Mouse (Mus musculus) CH12.LX (cell line): ENCODE results near the gene Gm37240. TPM values are rescaled to one million over a fixed set of nuclear protein-coding genes. Genes with fewer than 3 reads are reported as not detected.
A peak's percentile ranks its signal among the peaks of the same experiment; 100 is the strongest.

ENCODE experiments used
- DNase-seq: peaks from one replicate; pipeline ENCODE4 v3.0.0-alpha.2; 2013; ENCODE audit errors: extremely low read depth
- H3K27ac ChIP-seq: 2 replicates; pipeline ENCODE4 v1.5.1; 2012; ENCODE audit warnings: low read depth, mild to moderate bottlenecking, control low read depth, moderate library complexity; ENCODE audit not compliant: insufficient read depth
- H3K27me3 ChIP-seq: replicated peaks from 2 replicates; pipeline ENCODE3; 2012; ENCODE audit warnings: inconsistent platforms
- H3K36me3 ChIP-seq, 2 experiments: replicated peaks in 1 of 2; 2 replicates each; pipeline versions ENCODE3 to v1.6.1; 2012; ENCODE audit warnings: inconsistent platforms in 1 of 2, low read length in 1 of 2, mild to moderate bottlenecking in 1 of 2, mixed read lengths in 1 of 2, moderate library complexity in 1 of 2; ENCODE audit not compliant: control insufficient read depth in 1 of 2, insufficient read depth in 1 of 2
- H3K4me1 ChIP-seq, 2 experiments: 2 replicates each; pipeline ENCODE4 v1.6.1; 2012; ENCODE audit warnings: inconsistent platforms in 1 of 2, moderate library complexity in 1 of 2; ENCODE audit not compliant: insufficient read depth in 2 of 2, control insufficient read depth in 1 of 2
- H3K4me2 ChIP-seq: 2 replicates; pipeline ENCODE4 v1.6.1; 2012; ENCODE audit warnings: low read depth, mild to moderate bottlenecking, control low read depth; ENCODE audit not compliant: poor library complexity, insufficient read depth, severe bottlenecking
- H3K4me3 ChIP-seq, 3 experiments: fragments of 150-350 bp in 1 of 3; sonication (generic) in 1 of 3; replicated peaks in 1 of 3; 2 replicates each; pipeline versions ENCODE3 to v1.5.1; 2011 to 2012; ENCODE audit warnings: low read depth in 2 of 3, low read length in 2 of 3, mild to moderate bottlenecking in 2 of 3, moderate library complexity in 2 of 3, control low read depth in 1 of 3, improper control_type of control experiment in 1 of 3, inconsistent platforms in 1 of 3, mixed read lengths in 1 of 3; ENCODE audit not compliant: poor library complexity in 1 of 3
- H3K79me2 ChIP-seq: replicated peaks from 2 replicates; pipeline ENCODE4 v1.6.1; 2012; ENCODE audit warnings: mild to moderate bottlenecking, moderate library complexity; ENCODE audit not compliant: control insufficient read depth, poor library complexity, insufficient read depth, severe bottlenecking; ENCODE audit errors: extremely low read depth
- H3K9ac ChIP-seq: 2 replicates; pipeline ENCODE4 v1.6.1; 2012; ENCODE audit warnings: low read depth, mild to moderate bottlenecking, control low read depth, moderate library complexity; ENCODE audit not compliant: insufficient read depth
- H3K9me3 ChIP-seq: replicated peaks from 2 replicates; pipeline ENCODE3; 2012; ENCODE audit warnings: low read length, inconsistent platforms, mixed read lengths
- BHLHE40 ChIP-seq: IDR thresholded peaks from 2 replicates; pipeline ENCODE4 v1.6.1; 2011; ENCODE audit warnings: mild to moderate bottlenecking, low read depth, low read length, improper control_type of control experiment
- CHD1 ChIP-seq: IDR thresholded peaks from 2 replicates; pipeline ENCODE4 v1.6.1; 2012; ENCODE audit warnings: low read depth, low read length, improper control_type of control experiment, inconsistent platforms
- CHD2 ChIP-seq: IDR thresholded peaks from 2 replicates; pipeline ENCODE4 v1.6.1; 2011; ENCODE audit warnings: low read length, improper control_type of control experiment
- CTCF ChIP-seq, 2 experiments: IDR thresholded peaks in 1 of 2; conservative IDR thresholded peaks in 1 of 2; 2 replicates each; pipeline ENCODE4 v1.5.1; 2011 to 2012; ENCODE audit warnings: low read depth in 2 of 2, low read length in 2 of 2, improper control_type of control experiment in 1 of 2, inconsistent platforms in 1 of 2, mild to moderate bottlenecking in 1 of 2, moderate library complexity in 1 of 2
- ELF1 ChIP-seq: IDR thresholded peaks from 2 replicates; pipeline ENCODE4 v1.6.1; 2014; ENCODE audit warnings: low read depth, mild to moderate bottlenecking, inconsistent platforms, low read length, improper control_type of control experiment
- EP300 ChIP-seq: IDR thresholded peaks from 2 replicates; pipeline ENCODE4 v1.6.1; 2011; ENCODE audit warnings: low read length, improper control_type of control experiment
- ETS1 ChIP-seq: conservative IDR thresholded peaks from 2 replicates; pipeline ENCODE4 v1.6.1; 2012; ENCODE audit warnings: low read depth, mild to moderate bottlenecking, inconsistent platforms, low read length, improper control_type of control experiment, moderate library complexity
- GABPA ChIP-seq: IDR thresholded peaks from 2 replicates; pipeline ENCODE4 v1.6.1; 2012; ENCODE audit warnings: low read depth, low read length, improper control_type of control experiment, inconsistent platforms; ENCODE audit not compliant: insufficient replicate concordance
- HCFC1 ChIP-seq: IDR thresholded peaks from 2 replicates; pipeline ENCODE4 v1.6.1; 2012; ENCODE audit warnings: low read depth, mild to moderate bottlenecking, inconsistent platforms, low read length, improper control_type of control experiment
- JUN ChIP-seq: IDR thresholded peaks from 2 replicates; pipeline ENCODE4 v1.6.1; 2011; ENCODE audit warnings: low read depth, mild to moderate bottlenecking, low read length, improper control_type of control experiment, moderate library complexity; ENCODE audit not compliant: insufficient read depth
- JUND ChIP-seq: conservative IDR thresholded peaks from 2 replicates; pipeline ENCODE4 v1.6.1; 2011; ENCODE audit warnings: low read depth, low read length, improper control_type of control experiment
- KAT2A ChIP-seq: IDR thresholded peaks from 2 replicates; pipeline ENCODE4 v1.6.1; 2012; ENCODE audit warnings: low read length, improper control_type of control experiment, inconsistent platforms; ENCODE audit not compliant: insufficient replicate concordance
- MAFK ChIP-seq: IDR thresholded peaks from 2 replicates; pipeline ENCODE4 v1.6.1; 2011; ENCODE audit warnings: low read length, improper control_type of control experiment; ENCODE audit not compliant: insufficient replicate concordance
- MAX ChIP-seq: IDR thresholded peaks from 2 replicates; pipeline ENCODE4 v1.6.1; 2011; ENCODE audit warnings: low read length, improper control_type of control experiment
- MAZ ChIP-seq: IDR thresholded peaks from 2 replicates; pipeline ENCODE4 v1.6.1; 2012; ENCODE audit warnings: low read depth, mild to moderate bottlenecking, inconsistent platforms, low read length, improper control_type of control experiment, moderate library complexity
- MEF2A ChIP-seq: IDR thresholded peaks from 2 replicates; pipeline ENCODE4 v1.6.1; 2014; ENCODE audit warnings: low read depth, mild to moderate bottlenecking, inconsistent platforms, low read length, improper control_type of control experiment, borderline replicate concordance
- MXI1 ChIP-seq: IDR thresholded peaks from 2 replicates; pipeline ENCODE4 v1.6.1; 2011; ENCODE audit warnings: mild to moderate bottlenecking, low read depth, low read length, improper control_type of control experiment
- MYC ChIP-seq: IDR thresholded peaks from 2 replicates; pipeline ENCODE4 v1.6.1; 2011; ENCODE audit warnings: low read depth, mild to moderate bottlenecking, improper control_type of control experiment, low read length
- NELFE ChIP-seq: IDR thresholded peaks from 2 replicates; pipeline ENCODE4 v1.6.1; 2011; ENCODE audit warnings: low read depth, low read length, improper control_type of control experiment
- NRF1 ChIP-seq: IDR thresholded peaks from 2 replicates; pipeline ENCODE4 v1.6.1; 2014; ENCODE audit warnings: low read depth, mild to moderate bottlenecking, inconsistent platforms, low read length, improper control_type of control experiment, moderate library complexity
- PAX5 ChIP-seq: IDR thresholded peaks from 2 replicates; pipeline ENCODE4 v1.6.1; 2012; ENCODE audit warnings: low read length, inconsistent platforms, mixed read lengths
- POLR2A ChIP-seq: IDR thresholded peaks from 2 replicates; pipeline ENCODE4 v1.6.1; 2011; ENCODE audit warnings: low read depth, mild to moderate bottlenecking, improper control_type of control experiment, low read length
- POLR2AphosphoS2 ChIP-seq: IDR thresholded peaks from 2 replicates; pipeline ENCODE4 v1.6.1; 2011; ENCODE audit warnings: low read depth, low read length, improper control_type of control experiment
- RAD21 ChIP-seq: IDR thresholded peaks from 2 replicates; pipeline ENCODE4 v1.6.1; 2011; ENCODE audit warnings: low read depth, mild to moderate bottlenecking, low read length, improper control_type of control experiment, moderate library complexity
- RCOR1 ChIP-seq: conservative IDR thresholded peaks from 2 replicates; pipeline ENCODE4 v1.6.1; 2012; ENCODE audit warnings: low read depth, mild to moderate bottlenecking, inconsistent platforms, low read length, improper control_type of control experiment
- SIN3A ChIP-seq: IDR thresholded peaks from 2 replicates; pipeline ENCODE4 v1.6.1; 2012; ENCODE audit warnings: low read length, improper control_type of control experiment, inconsistent platforms
- SMC3 ChIP-seq: IDR thresholded peaks from 2 replicates; pipeline ENCODE4 v1.6.1; 2011; ENCODE audit warnings: low read depth, low read length, improper control_type of control experiment
- TBP ChIP-seq: conservative IDR thresholded peaks from 2 replicates; pipeline ENCODE4 v1.6.1; 2011; ENCODE audit warnings: low read depth, low read length, improper control_type of control experiment
- TCF12 ChIP-seq: IDR thresholded peaks from 2 replicates; pipeline ENCODE4 v1.6.1; 2014; ENCODE audit warnings: low read depth, mild to moderate bottlenecking, inconsistent platforms, low read length, improper control_type of control experiment
- USF1 ChIP-seq: IDR thresholded peaks from 2 replicates; pipeline ENCODE4 v1.6.1; 2014; ENCODE audit warnings: low read depth, mild to moderate bottlenecking, inconsistent platforms, low read length, improper control_type of control experiment
- ZC3H11A ChIP-seq: IDR thresholded peaks from 2 replicates; pipeline ENCODE4 v1.6.1; 2012; ENCODE audit warnings: low read depth, mild to moderate bottlenecking, inconsistent platforms, low read length, improper control_type of control experiment
- ZKSCAN1 ChIP-seq: IDR thresholded peaks from 2 replicates; pipeline ENCODE4 v1.6.1; 2012; ENCODE audit warnings: low read depth, inconsistent platforms, low read length, improper control_type of control experiment, borderline replicate concordance
- ZMIZ1 ChIP-seq: IDR thresholded peaks from 2 replicates; pipeline ENCODE4 v1.6.1; 2012; ENCODE audit warnings: low read depth, mild to moderate bottlenecking, inconsistent platforms, low read length, improper control_type of control experiment
- ZNF384 ChIP-seq: IDR thresholded peaks from 2 replicates; pipeline ENCODE4 v1.6.1; 2012; ENCODE audit warnings: low read depth, low read length, improper control_type of control experiment, inconsistent platforms
- dilution Hi-C: fragments of 300-500 bp; cut with MboI; formaldehyde crosslinking; loops from 2 replicates; pipeline ENCODE4 v1.14.3; 2020; ENCODE audit warnings: low sequenced_read_pairs; ENCODE audit not compliant: extremely low pct_unique_long_range_greater_than_20kb, extremely low pct_ligation_motif_present
- in situ Hi-C: fragments of 300-500 bp; cut with MboI; formaldehyde crosslinking; loops from 3 replicates; pipeline ENCODE4 v1.14.3; 2019; ENCODE audit warnings: low sequenced_read_pairs, low pct_ligation_motif_present, low pct_unique_long_range_greater_than_20kb, mixed read lengths
- polyA plus RNA-seq: library from polyadenylated mRNA; unstranded; fragments of >175 nt; gene quantifications from 2 replicates; pipeline ENCODE4 v1.2.1, GENCODE M21; 2012; ENCODE audit warnings: low read depth; ENCODE audit not compliant: insufficient read length
- total RNA-seq, 2 experiments: library from RNA; depleted of rRNA; stranded (reverse); fragments of 300-350 nt in 1 of 2; fragments of >200 nt in 1 of 2; gene quantifications; 2 replicates each; pipeline ENCODE4 v1.2.3; 2012 to 2014

Gm37240 gene
- total and polyA plus RNA-seq, 3 experiments: 0.08 to 0.19 (median 0.14) TPM

GRCm38 (mm10) chr3:84843594-84843993 is 1043.7 kb downstream of the Gm37240 start:
- Histone ChIP-seq H3K27ac (no peak overlapping the region), H3K9me3 (no peaks in the 10 kb centered on the region), H3K4me1 (peaks cover 2 to 32% of the 10 kb centered on the region in 2 experiments; a peak in 2 of 4 replicates), H3K27me3 (no peaks in the 10 kb centered on the region), H3K4me3 (no peak overlapping the region), H3K36me3 (peaks cover 4 to 18% of the 10 kb centered on the region in 2 experiments), H3K9ac (no peak overlapping the region), H3K79me2 (peaks cover 26% of the 10 kb centered on the region), H3K4me2 (no peak overlapping the region)
- peak; percentile 45 for DNase-seq
- TF ChIP-seq PAX5: no peak
- peak; percentile 93 for TF ChIP-seq RAD21
- no peak for TF ChIP-seq POLR2A
- TF ChIP-seq SMC3: peak; percentile 88
- 0 out of 2 replicates have a peak, but pooled peaks have one; percentile 41 for TF ChIP-seq MAZ
- peak; percentile 54 to 86 for TF ChIP-seq CTCF (conservative IDR thresholded peaks at IDR 0.05 in 1 of 2, IDR thresholded peaks at IDR 0.05 in 1 of 2; ENCODE audit: low read depth in 2 of 2, low read length in 2 of 2)
- peak; percentile 44; the same call in 1 of the 2 replicates for TF ChIP-seq JUND
- TF ChIP-seq BHLHE40: no peak
- no peak for TF ChIP-seq USF1
- TF ChIP-seq CHD1: no peak
- no peak for TF ChIP-seq ETS1
- TF ChIP-seq MYC: no peak
- no peak for TF ChIP-seq ZNF384
- TF ChIP-seq ELF1: no peak
- no peak for TF ChIP-seq MAX
- no peak for TF ChIP-seq GABPA
- no peak for TF ChIP-seq MEF2A
- TF ChIP-seq MXI1: no peak
- TF ChIP-seq RCOR1: no peak
- no peak for TF ChIP-seq JUN
- no peak for TF ChIP-seq EP300
- no peak for TF ChIP-seq NELFE
- TF ChIP-seq CHD2: no peak
- TF ChIP-seq TBP: 0 out of 2 replicates have a peak, but pooled peaks have one; percentile 16
- TF ChIP-seq ZKSCAN1: no peak
- no peak for TF ChIP-seq TCF12
- TF ChIP-seq ZMIZ1: no peak
- no peak for TF ChIP-seq HCFC1
- no peak for TF ChIP-seq SIN3A
- TF ChIP-seq MAFK: no peak
- no peak for TF ChIP-seq POLR2AphosphoS2
- no peak for TF ChIP-seq KAT2A
- no peak for TF ChIP-seq NRF1
- TF ChIP-seq ZC3H11A: peak; percentile 54; the same call in 1 of the 2 replicates
- dilution Hi-C loops: no loop called here
- in situ Hi-C loops: loop anchor here (10.0 kb wide), 1 partner anchor 139 kb away; no protein-coding TSS in a partner anchor
